Mouse (Mus musculus) C2C12 (cell line): ENCODE results near the gene Abhd6. TPM values are rescaled to one million over a fixed set of nuclear protein-coding genes. Genes with fewer than 3 reads are reported as not detected.

Experiments used
- H3K27me3 ChIP-seq: one replicate; pipeline ENCODE4 v1.6.1; 2011; ENCODE audit not compliant: control insufficient read depth, insufficient read depth, insufficient read length
- H3K36me3 ChIP-seq: one replicate; pipeline ENCODE4 v1.6.1; 2011; ENCODE audit not compliant: control insufficient read depth, insufficient read depth
- H3K4me3 ChIP-seq: one replicate; pipeline ENCODE4 v1.5.1; 2011; ENCODE audit warnings: mild to moderate bottlenecking, control low read depth; ENCODE audit not compliant: poor library complexity, insufficient read depth, severe bottlenecking
- H3K79me2 ChIP-seq: one replicate; pipeline ENCODE4 v1.6.1; 2011; ENCODE audit not compliant: control insufficient read depth, insufficient read depth
- H3K79me3 ChIP-seq: one replicate; pipeline ENCODE4 v1.6.1; 2011; ENCODE audit warnings: low read depth, control low read depth
- H3ac ChIP-seq: one replicate; pipeline ENCODE3; 2011; ENCODE audit warnings: low read depth; ENCODE audit not compliant: control insufficient read depth, insufficient read length
- CEBPB ChIP-seq: IDR thresholded peaks from one replicate; pipeline ENCODE4 v1.6.1; 2011; ENCODE audit warnings: low read depth, mild to moderate bottlenecking, control low read depth, moderate library complexity
- CTCF ChIP-seq: IDR thresholded peaks from one replicate; pipeline ENCODE4 v1.5.1; 2011; ENCODE audit not compliant: control insufficient read depth, insufficient read depth, insufficient read length
- FOSL1 ChIP-seq: IDR thresholded peaks from one replicate; pipeline ENCODE4 v1.8.0; 2011; ENCODE audit warnings: mild to moderate bottlenecking, low read length; ENCODE audit not compliant: poor library complexity, insufficient read depth, severe bottlenecking
- MAX ChIP-seq: IDR thresholded peaks from one replicate; pipeline ENCODE4 v1.6.1; 2011; ENCODE audit warnings: mild to moderate bottlenecking, control low read depth
- MYOD1 ChIP-seq: IDR thresholded peaks from one replicate; pipeline ENCODE4 v1.6.1; 2011; ENCODE audit warnings: low read depth; ENCODE audit not compliant: control insufficient read depth, insufficient read length
- MYOG ChIP-seq: IDR thresholded peaks from one replicate; pipeline ENCODE4 v1.6.1; 2011; ENCODE audit not compliant: control insufficient read depth, insufficient read length; ENCODE audit errors: extremely low read depth
- USF1 ChIP-seq: IDR thresholded peaks from one replicate; pipeline ENCODE4 v1.6.1; 2011; ENCODE audit warnings: low read depth, mild to moderate bottlenecking, control low read depth, moderate library complexity
- polyA plus RNA-seq: library from polyadenylated mRNA; unstranded; fragments of >200 nt; fragmentation: generic; extraction: Trizol; gene quantifications from one replicate; pipeline ENCODE4 v1.2.1, GENCODE M21; 2012; ENCODE audit warnings: missing spikeins

The Abhd6 gene
- polyA plus RNA-seq, 1 experiment = 9.0 TPM

DNA sequence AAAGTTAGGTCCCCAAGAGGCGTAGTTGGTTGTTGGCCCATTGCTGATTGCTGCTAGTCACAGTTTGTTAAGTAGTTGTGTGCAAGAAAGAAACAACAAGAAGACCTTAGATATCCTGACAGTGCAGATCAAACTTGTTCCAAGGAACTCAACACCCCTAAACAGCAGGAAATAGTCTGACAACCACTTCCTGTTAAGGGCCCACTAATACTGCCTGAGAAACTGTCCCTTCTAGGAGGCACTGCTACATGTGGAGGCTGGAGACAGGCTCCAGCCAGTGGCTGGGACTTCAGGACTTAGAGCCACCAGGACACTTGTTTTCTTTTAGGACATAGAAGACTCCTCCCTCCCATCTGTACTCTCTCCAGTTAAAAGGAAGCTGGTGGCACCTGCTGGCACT is 25.2 kb upstream of the Abhd6 start:
- Histone ChIP-seq H3K4me3 (no peak overlapping the region), H3ac (no peak overlapping the region), H3K79me3 (no peaks in the 10 kb centered on the region), H3K27me3 (no peaks in the 10 kb centered on the region), H3K36me3 (no peaks in the 10 kb centered on the region), H3K79me2 (no peaks in the 10 kb centered on the region)
- TF ChIP-seq FOSL1 (no peak), CTCF (no peak), USF1 (no peak), MYOD1 (no peak), MAX (no peak), CEBPB (no peak), MYOG (no peak)

GRCm38 (mm10) chr14:7978183-7978582 is 24.5 kb upstream of the Abhd6 start:
- no peaks in the 10 kb centered on the region for H3K79me3 ChIP-seq
- TF ChIP-seq CTCF (no peak), MAX (no peak), MYOD1 (no peak), USF1 (no peak), CEBPB (no peak), FOSL1 (no peak), MYOG (no peak)
- no peak overlapping the region for H3ac ChIP-seq

GRCm38 (mm10) chr14:7981226-7981625 is 21.5 kb upstream of the Abhd6 start:
- Histone ChIP-seq H3K79me2 (no peaks in the 10 kb centered on the region), H3K79me3 (no peaks in the 10 kb centered on the region), H3K36me3 (no peaks in the 10 kb centered on the region), H3ac (no peak overlapping the region), H3K27me3 (no peaks in the 10 kb centered on the region), H3K4me3 (no peak overlapping the region)
- no peak for TF ChIP-seq MYOG
- no peak for TF ChIP-seq MYOD1

More at GRCm38 (mm10) chr14:7978183-7978582, 24.5 kb upstream of the Abhd6 start:
- Histone ChIP-seq H3K27me3 (no peaks in the 10 kb centered on the region), H3K4me3 (no peak overlapping the region), H3K79me2 (no peaks in the 10 kb centered on the region), H3K36me3 (no peaks in the 10 kb centered on the region)

GRCm38 (mm10) chr14:7986913-7987312 is 15.8 kb upstream of the Abhd6 start:
- Histone ChIP-seq H3K79me2 (no peaks in the 10 kb centered on the region), H3ac (no peak overlapping the region)
- TF ChIP-seq MYOD1 (no peak), CEBPB (no peak)

DNA sequence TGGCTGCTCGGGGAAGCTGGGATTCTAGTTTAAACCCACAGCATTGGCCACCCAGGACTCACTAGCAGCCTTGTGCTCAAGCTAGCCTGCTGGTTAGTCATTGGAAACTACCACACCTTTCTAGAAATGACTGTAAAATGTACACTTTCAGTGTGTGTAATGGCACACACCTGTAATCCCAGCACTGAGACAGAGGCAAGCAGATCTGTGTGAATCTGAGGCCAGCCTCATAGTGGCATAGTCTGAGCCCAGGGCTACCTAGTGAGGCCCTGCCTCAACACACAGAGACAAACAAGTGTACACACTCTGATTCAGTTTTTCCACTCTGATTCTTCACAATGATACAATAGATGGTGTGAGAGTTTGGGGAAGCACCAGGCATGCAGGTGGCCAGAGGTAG is 13.3 kb upstream of the Abhd6 start:
- no peak overlapping the region for H3ac ChIP-seq
- H3K27me3 ChIP-seq = no peaks in the 10 kb centered on the region
- H3K79me2 ChIP-seq = no peaks in the 10 kb centered on the region
- H3K4me3 ChIP-seq = no peak overlapping the region
- TF ChIP-seq MYOG (no peak), MAX (no peak), CEBPB (no peak), MYOD1 (no peak), CTCF (no peak), USF1 (no peak), FOSL1 (no peak)
- no peaks in the 10 kb centered on the region for H3K36me3 ChIP-seq
- no peaks in the 10 kb centered on the region for H3K79me3 ChIP-seq

More at GRCm38 (mm10) chr14:7986913-7987312, 15.8 kb upstream of the Abhd6 start:
- H3K27me3 ChIP-seq = no peaks in the 10 kb centered on the region
- no peaks in the 10 kb centered on the region for H3K79me3 ChIP-seq
- no peaks in the 10 kb centered on the region for H3K36me3 ChIP-seq
- no peak overlapping the region for H3K4me3 ChIP-seq

DNA sequence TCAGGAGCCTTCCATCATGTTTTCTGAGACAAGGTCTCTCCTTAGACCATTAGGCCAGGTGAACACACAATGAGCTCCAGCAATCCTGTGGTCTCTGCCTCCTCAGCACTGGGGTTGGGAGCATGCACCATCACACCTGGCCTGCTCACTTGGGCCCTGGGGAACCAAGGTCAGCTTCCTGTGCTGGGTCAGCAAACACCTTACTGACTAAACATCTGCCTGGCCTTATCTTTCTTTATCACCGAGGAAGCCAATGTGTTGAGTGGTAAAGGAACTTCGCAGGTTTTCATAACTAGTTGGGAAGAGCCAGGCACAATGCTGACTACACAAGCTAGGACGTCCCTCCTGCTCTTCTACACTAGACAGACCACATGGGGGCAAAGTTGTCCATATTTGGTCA is 12.7 kb upstream of the Abhd6 start:
- Histone ChIP-seq H3K79me3 (no peaks in the 10 kb centered on the region), H3K27me3 (no peaks in the 10 kb centered on the region), H3ac (no peak overlapping the region), H3K36me3 (no peaks in the 10 kb centered on the region), H3K79me2 (no peaks in the 10 kb centered on the region), H3K4me3 (no peak overlapping the region)
- no peak for TF ChIP-seq USF1
- TF ChIP-seq CTCF = no peak
- TF ChIP-seq MYOD1 = no peak
- no peak for TF ChIP-seq FOSL1
- no peak for TF ChIP-seq MAX
- TF ChIP-seq CEBPB = no peak
- no peak for TF ChIP-seq MYOG
